Mouse (Mus musculus) midbrain, embryonic 14.5 days (tissue): ENCODE data around the gene Brd7. TPM values are rescaled to one million over a fixed set of nuclear protein-coding genes. Genes with fewer than 3 reads are reported as not detected.

Experiments used
- ATAC-seq: fragments of 200-750 bp; cut with Nextera tagmentation; 2 replicates; pipeline ENCODE4 v1.8.0; 2017; ENCODE audit warnings: moderate number of reproducible peaks, moderate library complexity; ENCODE audit not compliant: low FRiP score, low TSS enrichment
- DNase-seq: peaks from one replicate; pipeline ENCODE4 v3.0.0-alpha.2; 2015
- H3K27ac ChIP-seq: fragments of 300-500 bp; sonication (generic); replicated peaks from 2 replicates; pipeline ENCODE4 v1.5.1; 2014; ENCODE audit warnings: mild to moderate bottlenecking, low read depth, low read length, moderate library complexity
- H3K27me3 ChIP-seq: fragments of 300-500 bp; sonication (generic); 2 replicates; pipeline ENCODE4 v1.6.1; 2014; ENCODE audit warnings: low read length, control low read depth, mixed read lengths; ENCODE audit not compliant: control insufficient read depth, insufficient read depth
- H3K36me3 ChIP-seq: fragments of 300-500 bp; sonication (generic); 2 replicates; pipeline ENCODE4 v1.6.1; 2014; ENCODE audit warnings: low read length, control low read depth; ENCODE audit not compliant: control insufficient read depth, insufficient read depth
- H3K4me1 ChIP-seq: fragments of 300-500 bp; sonication (generic); 2 replicates; pipeline ENCODE4 v1.6.1; 2014; ENCODE audit warnings: mild to moderate bottlenecking, antibody characterized with exemption, low read length, control low read depth; ENCODE audit not compliant: control insufficient read depth, insufficient read depth
- H3K4me2 ChIP-seq: fragments of 300-500 bp; sonication (generic); 2 replicates; pipeline ENCODE4 v1.6.1; 2014; ENCODE audit warnings: mild to moderate bottlenecking, low read length, moderate library complexity
- H3K4me3 ChIP-seq: fragments of 300-500 bp; sonication (generic); replicated peaks from 2 replicates; pipeline ENCODE4 v1.5.1; 2014; ENCODE audit warnings: low read depth, low read length
- H3K9ac ChIP-seq: fragments of 300-500 bp; sonication (generic); replicated peaks from 2 replicates; pipeline ENCODE4 v1.6.1; 2014; ENCODE audit warnings: mild to moderate bottlenecking, low read length, moderate library complexity
- H3K9me3 ChIP-seq: fragments of 300-500 bp; sonication (generic); 2 replicates; pipeline ENCODE4 v1.6.1; 2016; ENCODE audit warnings: low read length, control low read depth, mixed read lengths; ENCODE audit not compliant: control insufficient read depth
- WGBS: fragments of 180-500 bp; shearing (Covaris S2); extraction: QIAGEN DNeasy Blood & Tissue Kit; methylation state at CpG from one replicate; pipeline ENCODE4 v1.1.7; 2014; 5-methylcytosine and 5-hydroxymethylcytosine counted together
- polyA plus RNA-seq: library from polyadenylated mRNA; unstranded; fragments of >200 nt; fragmentation: Nextera tagmentation; extraction: Ambion mirVana; gene quantifications from 2 replicates; pipeline ENCODE4 v1.2.1, GENCODE M21; 2014

Gene Brd7
- polyA plus RNA-seq, result 60.3 and 82.5 TPM in 2 replicates

- peak; percentile 90 for ATAC-seq
Observed at GRCm38 (mm10) chr8:88361708-88362428, at the start of gene Brd7. Gene Brd7, minus strand, starts transcription at chr8:88362194.

GRCm38 (mm10) chr8:88411461-88411860 is 49.5 kb upstream of the Brd7 start:
- WGBS, result 79% methylated on average over 6 of the region's 6 CpGs
- H3K27ac ChIP-seq, result no peak overlapping the region
- no peaks in the 10 kb centered on the region for H3K27me3 ChIP-seq
- ATAC-seq, result no peak
- H3K4me3 ChIP-seq, result no peak overlapping the region
- H3K36me3 ChIP-seq, result no peaks in the 10 kb centered on the region
- no peak for DNase-seq
- H3K4me1 ChIP-seq, result no peaks in the 10 kb centered on the region
- no peak overlapping the region for H3K4me2 ChIP-seq
- H3K9ac ChIP-seq, result no peak overlapping the region
- peaks cover 3% of the 10 kb centered on the region; the same call in 1 of the 2 replicates for H3K9me3 ChIP-seq

More at GRCm38 (mm10) chr8:88361708-88362428, at the start of gene Brd7:
- WGBS, result under 1% methylated on average over 84 of the region's 91 CpGs
- Histone ChIP-seq H3K4me3 (peak within 1 kb of the TSS; percentile 94), H3K9ac (peak within 1 kb of the TSS; percentile 93), H3K4me2 (peak within 1 kb of the TSS; percentile 79), H3K4me1 (peaks cover 13% of the 10 kb centered on the region; the same call in 1 of the 2 replicates), H3K27me3 (no peaks in the 10 kb centered on the region), H3K9me3 (no peaks in the 10 kb centered on the region), H3K27ac (peak within 1 kb of the TSS; percentile 84), H3K36me3 (peaks cover 29% of the 10 kb centered on the region)
- DNase-seq, result peak; percentile 91

GRCm38 (mm10) chr8:88409401-88409940 is 47.5 kb upstream of the Brd7 start:
- H3K9ac ChIP-seq, result no peak overlapping the region
- H3K4me3 ChIP-seq, result no peak overlapping the region
- no peak overlapping the region for H3K27ac ChIP-seq
- 62% methylated on average over 11 of the region's 11 CpGs for WGBS
- DNase-seq (no peak), ATAC-seq (no peak)
- peaks cover 8% of the 10 kb centered on the region for H3K9me3 ChIP-seq
- H3K36me3 ChIP-seq, result no peaks in the 10 kb centered on the region
- H3K4me1 ChIP-seq, result no peaks in the 10 kb centered on the region
- no peak overlapping the region for H3K4me2 ChIP-seq
- H3K27me3 ChIP-seq, result no peaks in the 10 kb centered on the region

GRCm38 (mm10) chr8:88407716-88408115 is 45.7 kb upstream of the Brd7 start:
- 90% methylated on average over 6 of the region's 6 CpGs for WGBS

GRCm38 (mm10) chr8:88398060-88398459 is 36.1 kb upstream of the Brd7 start:
- 96% methylated on average over 4 of the region's 4 CpGs for WGBS
- ATAC-seq, result no peak

More at GRCm38 (mm10) chr8:88407716-88408115, 45.7 kb upstream of the Brd7 start:
- DNase-seq, result no peak
- no peaks in the 10 kb centered on the region for H3K27me3 ChIP-seq
- no peak overlapping the region for H3K4me2 ChIP-seq
- H3K9ac ChIP-seq, result no peak overlapping the region
- H3K4me1 ChIP-seq, result no peaks in the 10 kb centered on the region
- peaks cover 8% of the 10 kb centered on the region for H3K9me3 ChIP-seq
- H3K4me3 ChIP-seq, result no peak overlapping the region
- no peaks in the 10 kb centered on the region for H3K36me3 ChIP-seq
- no peak overlapping the region for H3K27ac ChIP-seq
- ATAC-seq, result no peak

GRCm38 (mm10) chr8:88393298-88393697 is 31.3 kb upstream of the Brd7 start:
- H3K4me3 ChIP-seq, result no peak overlapping the region
- no peak overlapping the region for H3K4me2 ChIP-seq
- no peaks in the 10 kb centered on the region for H3K4me1 ChIP-seq
- DNase-seq (no peak), ATAC-seq (no peak)
- 92% methylated on average over 3 of the region's 3 CpGs for WGBS
- no peaks in the 10 kb centered on the region for H3K9me3 ChIP-seq
- no peaks in the 10 kb centered on the region for H3K27me3 ChIP-seq
- no peak overlapping the region for H3K27ac ChIP-seq
- H3K9ac ChIP-seq, result no peak overlapping the region
- H3K36me3 ChIP-seq, result no peaks in the 10 kb centered on the region

More at GRCm38 (mm10) chr8:88398060-88398459, 36.1 kb upstream of the Brd7 start:
- no peaks in the 10 kb centered on the region for H3K4me1 ChIP-seq
- no peaks in the 10 kb centered on the region for H3K9me3 ChIP-seq
- no peak for DNase-seq
- no peak overlapping the region for H3K9ac ChIP-seq
- H3K4me2 ChIP-seq, result no peak overlapping the region
- H3K36me3 ChIP-seq, result no peaks in the 10 kb centered on the region
- H3K4me3 ChIP-seq, result no peak overlapping the region
- no peak overlapping the region for H3K27ac ChIP-seq
- H3K27me3 ChIP-seq, result no peaks in the 10 kb centered on the region

GRCm38 (mm10) chr8:88390749-88391148 is 28.8 kb upstream of the Brd7 start:
- WGBS, result 94% methylated on average over 1 of the region's 1 CpGs
- Histone ChIP-seq H3K36me3 (no peaks in the 10 kb centered on the region), H3K9me3 (no peaks in the 10 kb centered on the region), H3K27ac (no peak overlapping the region), H3K4me2 (no peak overlapping the region), H3K9ac (no peak overlapping the region), H3K27me3 (no peaks in the 10 kb centered on the region), H3K4me3 (no peak overlapping the region), H3K4me1 (no peaks in the 10 kb centered on the region)
- no peak for ATAC-seq
- DNase-seq, result no peak

GRCm38 (mm10) chr8:88388691-88389239 is 26.8 kb upstream of the Brd7 start:
- WGBS, result 87% methylated on average over 7 of the region's 7 CpGs
- Histone ChIP-seq H3K9ac (no peak overlapping the region), H3K27me3 (no peaks in the 10 kb centered on the region)

More at GRCm38 (mm10) chr8:88388691-88389239, 26.8 kb upstream of the Brd7 start:
- Histone ChIP-seq H3K36me3 (no peaks in the 10 kb centered on the region), H3K4me3 (no peak overlapping the region), H3K4me2 (no peak overlapping the region), H3K9me3 (no peaks in the 10 kb centered on the region), H3K27ac (no peak overlapping the region), H3K4me1 (no peaks in the 10 kb centered on the region)
- no peak for ATAC-seq
- no peak for DNase-seq
